11 mouse cellular contexts compared by ENCODE assay signal in genomic region chr19:47452682-47453081, GRCm38 (mm10). TPM values are rescaled to one million over a fixed set of nuclear protein-coding genes. Genes with fewer than 3 reads are reported as not detected.
DNase-seq lines count a peak whose midpoint lies in the region; ATAC-seq lines count a peak whose summit lies in the region.
"Had no signal": no experiment of that assay in that cellular context is flagged by ENCODE, and none has a peak within 500 bp of the region (broad histone marks: within the 10 kb centered on the region; RNA-seq: fewer than 3 reads in every experiment).

No protein-coding gene starts in this region.

- no peak overlapping the region for H3K4me3 ChIP-seq in brown adipose tissue, adult 24 weeks (ENCODE audit: insufficient read depth, low read depth, low read length)
- no peak overlapping the region for H3K4me3 ChIP-seq in heart, embryonic 14.5 days (ENCODE audit: control insufficient read depth in 1 of 2, insufficient read depth in 1 of 2, low read depth in 1 of 2, low read length in 2 of 2)
- no peak overlapping the region for H3K4me3 ChIP-seq in kidney, embryonic 15.5 days (replicated peaks)
- H3K4me3 ChIP-seq: neural tube, embryonic 13.5 days had no signal

- H3K27ac ChIP-seq in brown adipose tissue, adult 24 weeks (replicated peaks; ENCODE audit: low read depth, low read length), result peak overlapping the region; percentile 69
- peak overlapping the region; percentile 5 to 59; a peak in 2 of 4 replicates for H3K27ac ChIP-seq in heart, embryonic 14.5 days (replicated peaks in 1 of 2; ENCODE audit: control insufficient read depth in 1 of 2, insufficient read depth in 1 of 2, low read depth in 2 of 2, low read length in 2 of 2)
- H3K27ac ChIP-seq in kidney, embryonic 15.5 days, result peak overlapping the region; percentile 59; the same call in 1 of the 2 replicates
- H3K27ac ChIP-seq: liver, embryonic 14.5 days; neural tube, embryonic 13.5 days had no signal

- no peak overlapping the region for H3K9ac ChIP-seq in heart, embryonic 14.5 days (ENCODE audit: low read length)
- no peak overlapping the region for H3K9ac ChIP-seq in kidney, embryonic 15.5 days
- H3K9ac ChIP-seq: liver, embryonic 14.5 days; neural tube, embryonic 13.5 days had no signal

- peaks cover 75% of the 10 kb centered on the region for H3K4me1 ChIP-seq in brown adipose tissue, adult 24 weeks (ENCODE audit: control insufficient read depth, insufficient read depth, insufficient read length, low read length)
- peaks cover 81 to 98% of the 10 kb centered on the region in 2 experiments for H3K4me1 ChIP-seq in heart, embryonic 14.5 days (ENCODE audit: control insufficient read depth in 2 of 2, insufficient read depth in 2 of 2, low read length in 2 of 2)
- peaks cover 77% of the 10 kb centered on the region for H3K4me1 ChIP-seq in kidney, embryonic 15.5 days

- peaks cover 6% of the 10 kb centered on the region; the same call in 1 of the 2 replicates for H3K36me3 ChIP-seq in heart, embryonic 14.5 days (ENCODE audit: control insufficient read depth, insufficient read depth, low read length)
- H3K36me3 ChIP-seq in kidney, embryonic 15.5 days, result no peaks in the 10 kb centered on the region
- H3K36me3 ChIP-seq: neural tube, embryonic 13.5 days had no signal

- no peak overlapping the region for H3K4me2 ChIP-seq in heart, embryonic 14.5 days (ENCODE audit: low read length)
- H3K4me2 ChIP-seq in kidney, embryonic 15.5 days, result no peak overlapping the region
- H3K4me2 ChIP-seq: midbrain, embryonic 11.5 days; neural tube, embryonic 13.5 days had no signal

- DNase-seq in ES-CJ7 (ENCODE audit: low read depth, low spot score), result peak; percentile 54
- no peak for DNase-seq in left cerebral cortex, postnatal 14 days (ENCODE audit: low spot score in 2 of 2)
- DNase-seq in thymus, postnatal 10 days (ENCODE audit: low spot score in 2 of 2), result no peak
- no peak for DNase-seq in layer of hippocampus, adult 9-10 months (ENCODE audit: low spot score)

- intact Hi-C loops in left cerebral cortex, postnatal 14 days (cut with DNase I), result no loop called here

- no peaks in the 10 kb centered on the region for H3K27me3 ChIP-seq in heart, embryonic 14.5 days (ENCODE audit: control insufficient read depth, insufficient read depth, low read length)
- no peaks in the 10 kb centered on the region for H3K27me3 ChIP-seq in kidney, embryonic 15.5 days

- ATAC-seq in heart, embryonic 14.5 days (ENCODE audit: insufficient number of reproducible peaks, insufficient read depth, low FRiP score, low read depth), result peak; percentile 44; the same call in 1 of the 2 replicates
- ATAC-seq in kidney, embryonic 15.5 days (replicated peaks; ENCODE audit: low FRiP score), result no peak
- no peak for ATAC-seq in frontal cortex, adult (ENCODE audit: low TSS enrichment)

- 36% methylated on average over 10 of the region's 10 CpGs for WGBS in heart, embryonic 14.5 days
- 76% methylated on average over 10 of the region's 10 CpGs for WGBS in kidney, embryonic 15.5 days

- no peaks in the 10 kb centered on the region for H3K9me3 ChIP-seq in heart, embryonic 14.5 days (ENCODE audit: control insufficient read depth, low read length)
- H3K9me3 ChIP-seq in kidney, embryonic 15.5 days (replicated peaks), result no peaks in the 10 kb centered on the region
- H3K9me3 ChIP-seq: neural tube, embryonic 13.5 days had no signal

RNA-seq across cellular contexts. Expression of gene Sh3pxd2a, which starts 11.5 kb away (rescaled TPM):
- polyA plus RNA-seq in brown adipose tissue, adult 24 weeks (2012; ENCODE audit: insufficient read depth, insufficient read length, missing spikeins), result 86.1 and 119 TPM in 2 replicates
- 8.5 and 9.7 TPM in 2 replicates for polyA plus RNA-seq in heart, embryonic 14.5 days (2014; fragmentation: Nextera tagmentation; extraction: Ambion mirVana)
- polyA plus RNA-seq in kidney, embryonic 15.5 days (2015; fragmentation: Nextera tagmentation; extraction: Ambion mirVana), result 5.5 and 6.4 TPM in 2 replicates
- total RNA-seq in left cerebral cortex, postnatal 14 days (2021), result 10 to 100 TPM; 30.9 TPM
